Mouse (Mus musculus) yolk sac, embryonic 10.5 days (tissue): Measurements from ENCODE around the gene E2f2.
A peak's percentile ranks its signal among the peaks of the same experiment; 100 is the strongest.

ENCODE experiments used
- DNase-seq: peaks from one replicate; pipeline ENCODE4 v3.0.0-alpha.2; 2017; ENCODE audit warnings: low spot score

The E2f2 gene

GRCm38 (mm10) chr4:136176022-136176552 lies 3.9 kb downstream of the E2f2 start:
- DNase-seq: no peak

GRCm38 (mm10) chr4:136177244-136177611 lies 5.0 kb downstream of the E2f2 start:
- no peak for DNase-seq

GRCm38 (mm10) chr4:136177612-136178474 lies 5.6 kb downstream of the E2f2 start:
- DNase-seq: no peak

- no peak for DNase-seq
These were observed 6.3 kb downstream of the E2f2 start for GRCm38 (mm10) chr4:136178475-136178921.

GRCm38 (mm10) chr4:136179456-136179855 lies 7.3 kb downstream of the E2f2 start:
- DNase-seq: no peak

GRCm38 (mm10) chr4:136179998-136180397 lies 7.8 kb downstream of the E2f2 start:
- DNase-seq: peak; percentile 80

- no peak for DNase-seq
These were observed 8.5 kb downstream of the E2f2 start for GRCm38 (mm10) chr4:136180408-136181330.

GRCm38 (mm10) chr4:136181367-136181766 lies 9.2 kb downstream of the E2f2 start:
- DNase-seq: no peak

- DNase-seq: no peak
These were observed 13.2 kb downstream of the E2f2 start for GRCm38 (mm10) chr4:136185375-136185774.

GRCm38 (mm10) chr4:136186315-136186714 lies 14.1 kb downstream of the E2f2 start:
- DNase-seq: no peak

- DNase-seq: no peak
These were observed 14.7 kb downstream of the E2f2 start for GRCm38 (mm10) chr4:136186739-136187472.

GRCm38 (mm10) chr4:136188973-136189737 lies 17.0 kb downstream of the E2f2 start:
- DNase-seq: no peak

GRCm38 (mm10) chr4:136189912-136190311 lies 17.7 kb downstream of the E2f2 start:
- DNase-seq: no peak

GRCm38 (mm10) chr4:136193571-136193970 lies 21.4 kb downstream of the E2f2 start:
- DNase-seq: no peak

GRCm38 (mm10) chr4:136195029-136195428 lies 22.8 kb downstream of the E2f2 start:
- DNase-seq: no peak

- no peak for DNase-seq
These were observed 23.4 kb downstream of the E2f2 start for GRCm38 (mm10) chr4:136195629-136196028.

- no peak for DNase-seq
These were observed 24.0 kb downstream of the E2f2 start for GRCm38 (mm10) chr4:136196201-136196600.

GRCm38 (mm10) chr4:136198846-136199245 lies 26.7 kb downstream of the E2f2 start:
- no peak for DNase-seq

- DNase-seq: no peak
These were observed 27.5 kb downstream of the E2f2 start for GRCm38 (mm10) chr4:136199562-136200292.

GRCm38 (mm10) chr4:136202509-136202908 lies 30.3 kb downstream of the E2f2 start:
- peak; percentile 68 for DNase-seq
